13 mouse cellular contexts compared by ENCODE assay signal in genomic region chr13:24187026-24187425, GRCm38 (mm10).
DNase-seq lines count a peak whose midpoint lies in the region.
"Had no signal": no experiment of that assay in that cellular context is flagged by ENCODE, and none has a peak within 500 bp of the region (broad histone marks: within the 10 kb centered on the region; RNA-seq: fewer than 3 reads in every experiment).

No protein-coding gene starts in this region.

- intact Hi-C loops in left cerebral cortex, postnatal 4 days (cut with DNase I): no loop called here

- DNase-seq in left cerebral cortex, postnatal 4 days: peak; percentile 14
- no peak for DNase-seq in left cerebral cortex, adult 8-10 months (ENCODE audit: low spot score in 2 of 2)
- DNase-seq in cerebellum, adult 8-10 months: peak; percentile 47
- DNase-seq in cerebellum, postnatal 14 days: peak; percentile 61 to 70
- DNase-seq in urinary bladder, postnatal 36 days (ENCODE audit: low spot score in 2 of 2): no peak
- DNase-seq in layer of hippocampus, postnatal 36 days: no peak
- no peak for DNase-seq in kidney, postnatal 36 days
- DNase-seq: adrenal gland, adult 2 months; adrenal gland, postnatal 25 days; embryo, embryonic 11 days; heart, adult 2 months; heart, postnatal 14 days; kidney, adult 18-20 months had no signal

Comparison
In these comparisons a context has a peak if more than half of its experiments do, and no peak if none do; other contexts are left out.
1. DNase-seq: peak in left cerebral cortex, postnatal 4 days (single experiment), cerebellum, adult 8-10 months (single experiment) and cerebellum, postnatal 14 days (2 of 2); none in left cerebral cortex, adult 8-10 months (0 of 2), urinary bladder, postnatal 36 days (0 of 2), layer of hippocampus, postnatal 36 days (0 of 2) and kidney, postnatal 36 days (0 of 2).